Mouse (Mus musculus): ENCODE results near the gene Soat2. TPM values are rescaled to one million over a fixed set of nuclear protein-coding genes. Genes with fewer than 3 reads are reported as not detected.
"Not testable (repeated sequence)": the region's sequence is repeated elsewhere in the genome, so short reads cannot be mapped to it uniquely, and the experiment has no call there.

Soat2 gene
- polyA plus RNA-seq, 1 experiment, result not detected

- TF ChIP-seq POLR2A (IDR thresholded peaks at IDR 0.05; ENCODE audit: borderline replicate concordance, insufficient read depth, low read length) (no peak), CTCF (IDR thresholded peaks at IDR 0.05; ENCODE audit: borderline replicate concordance, insufficient read depth, low read depth, low read length) (no peak)
- WGBS, result 32% methylated on average over 19 of the region's 19 CpGs
- Histone ChIP-seq H3K27ac (ENCODE audit: insufficient read depth, low read length) (no peak overlapping the region), H3K27me3 (ENCODE audit: control insufficient read depth, insufficient read depth, low read length) (no peaks in the 10 kb centered on the region; the same call in 1 of the 2 replicates), H3K4me1 (ENCODE audit: control insufficient read depth, insufficient read depth, low read length) (no peaks in the 10 kb centered on the region), H3K4me3 (replicated peaks; ENCODE audit: insufficient read depth, low read depth, low read length) (no peak overlapping the region)
- no peak for DNase-seq
Measured at GRCm38 (mm10) chr15:102144726-102145125, 5.6 kb upstream of the Soat2 start.

DNA sequence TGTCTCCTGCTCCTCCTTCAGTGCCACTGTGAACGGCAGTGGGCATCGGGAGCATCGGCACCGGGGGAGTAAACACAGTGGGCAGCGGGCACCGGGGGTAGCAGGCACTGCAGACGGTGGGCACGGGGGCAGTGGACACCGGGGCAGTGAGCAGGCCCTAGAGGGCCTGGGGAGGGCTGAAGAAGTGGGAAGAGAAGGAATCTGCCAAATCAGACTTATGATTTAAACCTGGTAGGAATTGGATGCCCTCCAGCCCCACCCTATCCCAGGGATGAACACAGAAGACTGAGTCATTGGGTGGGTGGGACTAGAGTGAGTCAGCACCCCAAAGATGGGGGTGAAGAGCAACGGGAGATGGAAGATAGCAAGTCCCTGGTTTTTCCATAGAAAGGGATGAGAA, 5.0 kb upstream of the Soat2 start:
- Histone ChIP-seq H3K4me3 (replicated peaks; ENCODE audit: insufficient read depth, low read depth, low read length) (no peak overlapping the region), H3K27ac (ENCODE audit: insufficient read depth, low read length) (no peak overlapping the region), H3K4me1 (ENCODE audit: control insufficient read depth, insufficient read depth, low read length) (no peaks in the 10 kb centered on the region), H3K27me3 (ENCODE audit: control insufficient read depth, insufficient read depth, low read length) (no peaks in the 10 kb centered on the region; the same call in 1 of the 2 replicates)
- TF ChIP-seq CTCF (IDR thresholded peaks at IDR 0.05; ENCODE audit: borderline replicate concordance, insufficient read depth, low read depth, low read length) (no peak), POLR2A (IDR thresholded peaks at IDR 0.05; ENCODE audit: borderline replicate concordance, insufficient read depth, low read length) (no peak)
- no peak for DNase-seq
- WGBS, result 86% methylated on average over 10 of the region's 10 CpGs

DNA sequence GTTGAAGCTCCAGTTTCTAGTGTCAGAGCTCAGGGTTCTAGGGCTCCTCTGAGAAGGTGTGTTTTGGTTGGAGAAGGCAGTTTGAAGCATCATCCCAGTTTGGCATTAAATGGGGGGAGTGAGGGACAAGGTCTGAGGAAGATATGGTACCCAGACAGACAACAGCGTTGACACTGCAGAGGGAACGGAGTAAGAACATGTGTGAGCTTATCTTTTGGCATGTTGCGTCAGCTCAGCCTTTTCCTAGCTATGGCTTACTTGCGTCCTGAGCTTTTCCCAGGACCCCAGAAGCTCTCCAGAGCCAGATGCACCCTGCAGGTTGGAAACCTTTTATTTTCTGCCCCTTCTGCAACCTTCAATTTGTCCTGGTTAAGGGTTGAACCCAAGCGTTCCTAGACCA, 4.2 kb upstream of the Soat2 start:
- H3K27ac ChIP-seq (ENCODE audit: insufficient read depth, low read length), result no peak overlapping the region
- H3K4me3 ChIP-seq (replicated peaks; ENCODE audit: insufficient read depth, low read depth, low read length), result no peak overlapping the region
- TF ChIP-seq POLR2A (IDR thresholded peaks at IDR 0.05; ENCODE audit: borderline replicate concordance, insufficient read depth, low read length) (no peak), CTCF (IDR thresholded peaks at IDR 0.05; ENCODE audit: borderline replicate concordance, insufficient read depth, low read depth, low read length) (no peak)
- H3K27me3 ChIP-seq (ENCODE audit: control insufficient read depth, insufficient read depth, low read length), result no peaks in the 10 kb centered on the region; the same call in 1 of the 2 replicates
- H3K4me1 ChIP-seq (ENCODE audit: control insufficient read depth, insufficient read depth, low read length), result no peaks in the 10 kb centered on the region
- no peak for DNase-seq
- WGBS, result 94% methylated on average over 5 of the region's 5 CpGs

DNA sequence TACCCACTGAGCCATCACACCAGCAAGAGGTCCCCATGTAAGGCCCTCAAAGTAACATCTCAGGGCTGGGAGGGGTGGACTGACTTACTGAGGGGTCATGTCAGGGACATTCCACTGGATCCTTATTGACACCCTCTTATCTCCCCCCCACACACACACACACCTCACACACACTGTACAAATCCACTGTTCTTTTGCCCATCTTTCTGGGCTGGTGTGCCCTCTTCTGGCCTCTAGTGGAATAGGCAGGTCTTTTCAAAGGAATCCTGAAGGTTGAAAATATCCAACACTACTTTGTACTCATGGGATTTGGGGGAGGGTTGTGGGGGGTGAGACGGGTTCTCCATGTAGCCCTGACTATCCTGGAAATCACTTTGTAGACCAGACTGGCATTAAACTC, 3.4 kb upstream of the Soat2 start:
- H3K27me3 ChIP-seq (ENCODE audit: control insufficient read depth, insufficient read depth, low read length), result no peaks in the 10 kb centered on the region; the same call in 1 of the 2 replicates
- H3K27ac ChIP-seq (ENCODE audit: insufficient read depth, low read length), result no peak overlapping the region
- 0% methylated on average over 1 of the region's 1 CpGs for WGBS
- TF ChIP-seq CTCF (IDR thresholded peaks at IDR 0.05; ENCODE audit: borderline replicate concordance, insufficient read depth, low read depth, low read length) (peak; percentile 81), POLR2A (IDR thresholded peaks at IDR 0.05; ENCODE audit: borderline replicate concordance, insufficient read depth, low read length) (no peak)
- no peak overlapping the region for H3K4me3 ChIP-seq (replicated peaks; ENCODE audit: insufficient read depth, low read depth, low read length)
- no peaks in the 10 kb centered on the region for H3K4me1 ChIP-seq (ENCODE audit: control insufficient read depth, insufficient read depth, low read length)
- DNase-seq, result peak; percentile 56 to 73

- no peaks in the 10 kb centered on the region for H3K4me1 ChIP-seq (ENCODE audit: control insufficient read depth, insufficient read depth, low read length)
- H3K4me3 ChIP-seq (replicated peaks; ENCODE audit: insufficient read depth, low read depth, low read length), result no peak overlapping the region
- DNase-seq, result no peak
- no peaks in the 10 kb centered on the region; the same call in 1 of the 2 replicates for H3K27me3 ChIP-seq (ENCODE audit: control insufficient read depth, insufficient read depth, low read length)
- TF ChIP-seq POLR2A (IDR thresholded peaks at IDR 0.05; ENCODE audit: borderline replicate concordance, insufficient read depth, low read length) (no peak), CTCF (IDR thresholded peaks at IDR 0.05; ENCODE audit: borderline replicate concordance, insufficient read depth, low read depth, low read length) (no peak)
- H3K27ac ChIP-seq (ENCODE audit: insufficient read depth, low read length), result no peak overlapping the region
- WGBS, result 71% methylated on average over 16 of the region's 16 CpGs
Measured at GRCm38 (mm10) chr15:102147674-102148402, 2.5 kb upstream of the Soat2 start.

- TF ChIP-seq CTCF (IDR thresholded peaks at IDR 0.05; ENCODE audit: borderline replicate concordance, insufficient read depth, low read depth, low read length) (no peak), POLR2A (IDR thresholded peaks at IDR 0.05; ENCODE audit: borderline replicate concordance, insufficient read depth, low read length) (no peak)
- H3K4me3 ChIP-seq (replicated peaks; ENCODE audit: insufficient read depth, low read depth, low read length), result no peak overlapping the region
- no peaks in the 10 kb centered on the region; the same call in 1 of the 2 replicates for H3K27me3 ChIP-seq (ENCODE audit: control insufficient read depth, insufficient read depth, low read length)
- H3K27ac ChIP-seq (ENCODE audit: insufficient read depth, low read length), result no peak overlapping the region
- DNase-seq, result no peak
- 84% methylated on average over 4 of the region's 4 CpGs for WGBS
- H3K4me1 ChIP-seq (ENCODE audit: control insufficient read depth, insufficient read depth, low read length), result no peaks in the 10 kb centered on the region
Measured at GRCm38 (mm10) chr15:102149561-102149960, 765 bp upstream of the Soat2 start.

DNA sequence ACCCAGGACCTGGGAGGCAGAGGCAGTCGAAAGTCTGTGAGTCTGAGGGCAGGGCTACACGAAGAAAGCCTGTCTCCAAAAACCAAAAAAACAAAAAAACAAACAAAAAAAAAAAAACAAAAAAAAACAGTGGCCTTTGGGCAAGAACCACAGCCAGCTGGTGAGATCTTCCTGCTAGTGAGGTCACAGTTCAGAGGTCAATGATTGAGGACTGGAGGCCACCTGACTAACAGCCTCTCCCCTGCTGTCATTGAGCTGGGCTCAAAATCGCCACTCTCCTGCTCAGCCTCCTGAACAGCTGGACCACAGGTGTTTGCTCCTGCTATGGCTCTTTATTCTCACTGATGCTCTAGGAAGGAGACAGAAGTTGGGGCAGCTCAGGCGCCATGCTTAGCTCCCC, 2.3 kb downstream of the Soat2 start:
- peaks cover 3% of the 10 kb centered on the region; the same call in 1 of the 2 replicates for H3K4me1 ChIP-seq (ENCODE audit: control insufficient read depth, insufficient read depth, low read length)
- 50% methylated on average over 4 of the region's 4 CpGs for WGBS
- TF ChIP-seq POLR2A (IDR thresholded peaks at IDR 0.05; ENCODE audit: borderline replicate concordance, insufficient read depth, low read length), result no peak
- no peak for TF ChIP-seq CTCF (IDR thresholded peaks at IDR 0.05; ENCODE audit: borderline replicate concordance, insufficient read depth, low read depth, low read length)
- no peak overlapping the region for H3K4me3 ChIP-seq (replicated peaks; ENCODE audit: insufficient read depth, low read depth, low read length)
- H3K27me3 ChIP-seq (ENCODE audit: control insufficient read depth, insufficient read depth, low read length), result no peaks in the 10 kb centered on the region
- H3K27ac ChIP-seq (ENCODE audit: insufficient read depth, low read length), result no peak overlapping the region
- no peak for DNase-seq

- H3K4me3 ChIP-seq (replicated peaks; ENCODE audit: insufficient read depth, low read depth, low read length); DNase-seq; H3K27me3 ChIP-seq (ENCODE audit: control insufficient read depth, insufficient read depth, low read length); H3K4me1 ChIP-seq (ENCODE audit: control insufficient read depth, insufficient read depth, low read length); H3K27ac ChIP-seq (ENCODE audit: insufficient read depth, low read length): not testable (repeated sequence)
- WGBS, result 91% methylated on average over 6 of the region's 6 CpGs
Measured at GRCm38 (mm10) chr15:102155006-102155405, 4.7 kb downstream of the Soat2 start.

Measured in cerebellum, adult 2 months (tissue).